Mouse (Mus musculus): ENCODE results near the gene Ces1a.

DNA sequence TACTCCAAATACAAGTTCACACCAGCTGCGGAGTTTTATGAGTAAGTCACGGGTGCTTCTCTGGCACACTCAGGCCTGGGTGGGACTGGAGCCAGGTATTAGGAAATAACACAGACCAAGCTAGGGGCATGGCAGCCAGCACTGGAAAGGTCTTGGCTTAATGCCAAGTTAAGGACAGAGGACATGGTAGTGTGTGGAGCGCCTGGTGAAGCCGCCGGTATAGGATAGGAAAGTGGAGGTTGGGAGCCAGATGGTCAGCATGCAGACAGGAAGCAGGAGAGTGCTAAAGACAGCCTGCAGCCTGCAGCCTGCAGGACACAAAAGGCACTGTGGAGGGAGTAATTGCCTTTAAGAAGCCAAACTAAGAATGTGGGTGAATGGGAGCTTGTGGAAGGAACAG lies 75.0 kb downstream of the Ces1a start:
- TF ChIP-seq HCFC1 (IDR thresholded peaks at IDR 0.05; ENCODE audit: low read depth, low read length) (no peak), POLR2AphosphoS2 (IDR thresholded peaks at IDR 0.05; ENCODE audit: low read length) (no peak), CTCF (IDR thresholded peaks at IDR 0.05 in 2 of 3, conservative IDR thresholded peaks at IDR 0.05 in 1 of 3; ENCODE audit: control insufficient read depth in 1 of 3, insufficient read depth in 1 of 3, low read depth in 2 of 3, low read length in 3 of 3, poor library complexity in 1 of 3, severe bottlenecking in 1 of 3) (no peak), EP300 (IDR thresholded peaks at IDR 0.05; ENCODE audit: low read depth in 1 of 2, low read length in 2 of 2) (no peak), USF1 (IDR thresholded peaks at IDR 0.05; ENCODE audit: low read depth, low read length) (no peak), GATA1 (IDR thresholded peaks at IDR 0.05; ENCODE audit: low read depth, low read length) (no peak), POLR2A (IDR thresholded peaks at IDR 0.05; ENCODE audit: control insufficient read depth in 1 of 2, insufficient read depth in 1 of 2, low read depth in 1 of 2, low read length in 2 of 2, poor library complexity in 1 of 2) (no peak)
